9 mouse cellular contexts compared by ENCODE assay signal in genomic region chr4:62207851-62208695, GRCm38 (mm10). TPM values are rescaled to one million over a fixed set of nuclear protein-coding genes. Genes with fewer than 3 reads are reported as not detected.
DNase-seq lines count a peak whose midpoint lies in the region; ATAC-seq and TF ChIP-seq lines count a peak whose summit lies in the region.
"Had no signal": no experiment of that assay in that cellular context is flagged by ENCODE, and none has a peak within 500 bp of the region (broad histone marks: within the 10 kb centered on the region; RNA-seq: fewer than 3 reads in every experiment).

No protein-coding gene starts in this region.

- no peaks in the 10 kb centered on the region for H3K27me3 ChIP-seq in ES-Bruce4 (ENCODE audit: control insufficient read depth, insufficient read depth, low read length, poor library complexity, severe bottlenecking)
- H3K27me3 ChIP-seq in forebrain, embryonic 15.5 days, result no peaks in the 10 kb centered on the region
- H3K27me3 ChIP-seq in liver, embryonic 14.5 days (ENCODE audit: control insufficient read depth, insufficient read depth, low read length), result peaks cover 9% of the 10 kb centered on the region; the same call in 1 of the 2 replicates
- H3K27me3 ChIP-seq in neural tube, embryonic 15.5 days (replicated peaks), result no peaks in the 10 kb centered on the region

- peak; percentile 58; the same call in 1 of the 2 replicates for TF ChIP-seq EP300 in ES-Bruce4 (IDR thresholded peaks at IDR 0.05; ENCODE audit: insufficient read depth, low read depth, low read length)
- no peak for TF ChIP-seq EP300 in liver, embryonic 14.5 days (IDR thresholded peaks at IDR 0.05; ENCODE audit: low read depth)

- intact Hi-C loops in heart, postnatal 10 days (cut with DNase I), result no loop called here

- peak overlapping the region; percentile 72 for H3K9ac ChIP-seq in ES-Bruce4 (ENCODE audit: low read depth, poor library complexity, severe bottlenecking)
- H3K9ac ChIP-seq in forebrain, embryonic 15.5 days (replicated peaks), result peak overlapping the region; percentile 81
- H3K9ac ChIP-seq in liver, embryonic 14.5 days (replicated peaks), result no peak overlapping the region
- peak overlapping the region; percentile 81 for H3K9ac ChIP-seq in neural tube, embryonic 15.5 days (replicated peaks)

- peak overlapping the region; percentile 59 for H3K4me2 ChIP-seq in forebrain, embryonic 15.5 days (replicated peaks)
- H3K4me2 ChIP-seq in liver, embryonic 14.5 days (ENCODE audit: low read depth), result peak overlapping the region; percentile 9
- H3K4me2 ChIP-seq in neural tube, embryonic 15.5 days, result peak overlapping the region; percentile 63

- WGBS in forebrain, embryonic 15.5 days, result under 1% methylated on average over 45 of the region's 45 CpGs
- 3% methylated on average over 45 of the region's 45 CpGs for WGBS in liver, embryonic 14.5 days (ENCODE audit: insufficient replicate concordance)
- WGBS in neural tube, embryonic 15.5 days, result under 1% methylated on average over 45 of the region's 45 CpGs

- peak overlapping the region; percentile 29 for H3K27ac ChIP-seq in ES-Bruce4 (ENCODE audit: insufficient read depth, low read length)
- peak overlapping the region; percentile 92 for H3K27ac ChIP-seq in forebrain, embryonic 15.5 days (replicated peaks)
- no peak overlapping the region for H3K27ac ChIP-seq in liver, embryonic 14.5 days
- peak overlapping the region; percentile 97 for H3K27ac ChIP-seq in neural tube, embryonic 15.5 days (replicated peaks)

- H3K9me3 ChIP-seq in ES-Bruce4 (replicated peaks; ENCODE audit: control insufficient read depth, insufficient read depth, low read length, poor library complexity, severe bottlenecking), result no peaks in the 10 kb centered on the region
- no peaks in the 10 kb centered on the region for H3K9me3 ChIP-seq in forebrain, embryonic 15.5 days
- H3K9me3 ChIP-seq in liver, embryonic 14.5 days (ENCODE audit: control insufficient read depth, low read length), result no peaks in the 10 kb centered on the region
- no peaks in the 10 kb centered on the region for H3K9me3 ChIP-seq in neural tube, embryonic 15.5 days (replicated peaks)

- DNase-seq in cerebellum, adult 11 months, result peak; percentile 85
- peak; percentile 92 to 93 for DNase-seq in heart, postnatal 10 days
- DNase-seq in kidney, postnatal 4 days, result peak; percentile 95 to 96
- DNase-seq in liver, embryonic 14.5 days (ENCODE audit: low read depth in 3 of 3, low spot score in 3 of 3), result peak in 2 of 3 experiments; percentile 11 to 13
- DNase-seq in thymus, postnatal 4 days, result peak; percentile 12

- no peaks in the 10 kb centered on the region for H3K4me1 ChIP-seq in ES-Bruce4 (ENCODE audit: control insufficient read depth, insufficient read depth, low read length)
- peaks cover 16% of the 10 kb centered on the region for H3K4me1 ChIP-seq in forebrain, embryonic 15.5 days
- peaks cover 0 to 4% of the 10 kb centered on the region in 2 experiments; a peak in 2 of 4 replicates for H3K4me1 ChIP-seq in liver, embryonic 14.5 days (replicated peaks; ENCODE audit: control insufficient read depth in 2 of 2, insufficient read depth in 2 of 2, low read length in 1 of 2)
- peaks cover 18% of the 10 kb centered on the region for H3K4me1 ChIP-seq in neural tube, embryonic 15.5 days

- peak; percentile 97 for ATAC-seq in forebrain, embryonic 15.5 days (replicated peaks)
- peak; percentile 55 for ATAC-seq in liver, embryonic 14.5 days (ENCODE audit: insufficient read depth)
- ATAC-seq in neural tube, embryonic 15.5 days (ENCODE audit: low FRiP score), result peak; percentile 99

- no peak for TF ChIP-seq CTCF in ES-Bruce4 (IDR thresholded peaks at IDR 0.05; ENCODE audit: low read depth, low read length)
- TF ChIP-seq CTCF in liver, embryonic 14.5 days (IDR thresholded peaks at IDR 0.05; ENCODE audit: low read depth), result no peak

- TF ChIP-seq POLR2A in ES-Bruce4 (IDR thresholded peaks at IDR 0.05; ENCODE audit: insufficient read depth, low read length), result peak; percentile 48

- peak overlapping the region; percentile 87 for H3K4me3 ChIP-seq in ES-Bruce4 (ENCODE audit: low read depth, low read length)
- peak overlapping the region; percentile 63 for H3K4me3 ChIP-seq in forebrain, embryonic 15.5 days
- peak overlapping the region; percentile 45 to 68 for H3K4me3 ChIP-seq in liver, embryonic 14.5 days (ENCODE audit: insufficient read depth in 1 of 2, low read depth in 2 of 2, low read length in 2 of 2)
- H3K4me3 ChIP-seq in neural tube, embryonic 15.5 days (replicated peaks), result peak overlapping the region; percentile 65

- H3K36me3 ChIP-seq in ES-Bruce4 (ENCODE audit: control insufficient read depth, insufficient read depth, low read length, poor library complexity, severe bottlenecking), result no peaks in the 10 kb centered on the region; the same call in none of the 2 replicates
- H3K36me3 ChIP-seq in forebrain, embryonic 15.5 days, result peaks cover 22% of the 10 kb centered on the region
- H3K36me3 ChIP-seq in liver, embryonic 14.5 days (replicated peaks; ENCODE audit: control insufficient read depth, insufficient read depth, low read depth), result no peaks in the 10 kb centered on the region
- H3K36me3 ChIP-seq in neural tube, embryonic 15.5 days, result peaks cover 17% of the 10 kb centered on the region

RNA-seq across cellular contexts. Expression of gene Zfp37, which starts 22.8 kb away (rescaled TPM):
- 7.3 and 12.7 TPM in 2 replicates for polyA plus RNA-seq in ES-Bruce4 (2011; ENCODE audit: insufficient read depth, insufficient read length, low read depth, missing spikeins)
- polyA plus RNA-seq in forebrain, embryonic 15.5 days (2015; fragmentation: Nextera tagmentation; extraction: Ambion mirVana), result 20.4 TPM in 2 replicates
- 1 to 10 TPM; 3.9 to 4.7 TPM for total RNA-seq in heart, postnatal 10 days (2021)
- 0.23 and 0.30 TPM in 2 replicates for polyA plus RNA-seq in liver, embryonic 14.5 days (2012; rRNA removed)
- polyA plus RNA-seq in liver, embryonic 14.5 days (2014; fragmentation: Nextera tagmentation; extraction: Ambion mirVana), result 0.28 and 0.36 TPM in 2 replicates
- polyA plus RNA-seq in neural tube, embryonic 15.5 days (2015; fragmentation: Nextera tagmentation; extraction: Ambion mirVana), result 23.2 and 25.9 TPM in 2 replicates
- total RNA-seq: MEL had no signal

RNA-seq across cellular contexts. Expression of gene Slc31a2, which starts 54.3 kb away (rescaled TPM):
- polyA plus RNA-seq in ES-Bruce4 (2011; ENCODE audit: insufficient read depth, insufficient read length, low read depth, missing spikeins), result 7.8 and 8.5 TPM in 2 replicates
- polyA plus RNA-seq in forebrain, embryonic 15.5 days (2015; fragmentation: Nextera tagmentation; extraction: Ambion mirVana), result 11.1 and 11.8 TPM in 2 replicates
- 10 to 100 TPM; 12.5 to 13.4 TPM for total RNA-seq in heart, postnatal 10 days (2021)
- 4.1 and 4.2 TPM in 2 replicates for polyA plus RNA-seq in liver, embryonic 14.5 days (2012; rRNA removed)
- 2.9 and 3.4 TPM in 2 replicates for polyA plus RNA-seq in liver, embryonic 14.5 days (2014; fragmentation: Nextera tagmentation; extraction: Ambion mirVana)
- 15.9 and 18.0 TPM in 2 replicates for polyA plus RNA-seq in neural tube, embryonic 15.5 days (2015; fragmentation: Nextera tagmentation; extraction: Ambion mirVana)

RNA-seq across cellular contexts. Expression of gene Mup21, which starts 57.4 kb away (rescaled TPM):
- polyA plus RNA-seq in ES-Bruce4 (2011; ENCODE audit: insufficient read depth, insufficient read length, low read depth, missing spikeins), result not detected in 2 replicates
- polyA plus RNA-seq in forebrain, embryonic 15.5 days (2015; fragmentation: Nextera tagmentation; extraction: Ambion mirVana), result not detected in 2 replicates
- total RNA-seq in heart, postnatal 10 days (2021), result not detected
- polyA plus RNA-seq in liver, embryonic 14.5 days (2012; rRNA removed), result 0.06 TPM in 1 of 2 replicates, not detected in the other
- polyA plus RNA-seq in liver, embryonic 14.5 days (2014; fragmentation: Nextera tagmentation; extraction: Ambion mirVana), result not detected in 2 replicates
- not detected in 2 replicates for polyA plus RNA-seq in neural tube, embryonic 15.5 days (2015; fragmentation: Nextera tagmentation; extraction: Ambion mirVana)
- total RNA-seq: MEL had no signal

Comparison
In these comparisons a context has a peak if more than half of its experiments do, and no peak if none do; other contexts are left out.
1. DNase-seq: peak in every context shown above with its lines; median percentile 96 in kidney, postnatal 4 days; 92 in heart, postnatal 10 days; 85 in cerebellum, adult 11 months; 12 in liver, embryonic 14.5 days; 12 in thymus, postnatal 4 days.
2. H3K4me2 ChIP-seq: peak in every context shown above with its lines; median percentile 63 in neural tube, embryonic 15.5 days; 59 in forebrain, embryonic 15.5 days; 9 in liver, embryonic 14.5 days.